Mouse (Mus musculus) CH12.LX (cell line): ENCODE data around the gene Grip1. TPM values are rescaled to one million over a fixed set of nuclear protein-coding genes. Genes with fewer than 3 reads are reported as not detected.

Experiments
- DNase-seq: peaks from one replicate; pipeline ENCODE4 v3.0.0-alpha.2; 2013; ENCODE audit errors: extremely low read depth
- H3K27ac ChIP-seq: 2 replicates; pipeline ENCODE4 v1.5.1; 2012; ENCODE audit warnings: low read depth, mild to moderate bottlenecking, control low read depth, moderate library complexity; ENCODE audit not compliant: insufficient read depth
- H3K27me3 ChIP-seq: replicated peaks from 2 replicates; pipeline ENCODE3; 2012; ENCODE audit warnings: inconsistent platforms
- H3K36me3 ChIP-seq, 2 experiments: replicated peaks in 1 of 2; 2 replicates each; pipeline versions ENCODE3 to v1.6.1; 2012; ENCODE audit warnings: inconsistent platforms in 1 of 2, low read length in 1 of 2, mild to moderate bottlenecking in 1 of 2, mixed read lengths in 1 of 2, moderate library complexity in 1 of 2; ENCODE audit not compliant: control insufficient read depth in 1 of 2, insufficient read depth in 1 of 2
- H3K4me1 ChIP-seq, 2 experiments: 2 replicates each; pipeline ENCODE4 v1.6.1; 2012; ENCODE audit warnings: inconsistent platforms in 1 of 2, moderate library complexity in 1 of 2; ENCODE audit not compliant: insufficient read depth in 2 of 2, control insufficient read depth in 1 of 2
- H3K4me2 ChIP-seq: 2 replicates; pipeline ENCODE4 v1.6.1; 2012; ENCODE audit warnings: low read depth, mild to moderate bottlenecking, control low read depth; ENCODE audit not compliant: poor library complexity, insufficient read depth, severe bottlenecking
- H3K4me3 ChIP-seq, 3 experiments: fragments of 150-350 bp in 1 of 3; sonication (generic) in 1 of 3; replicated peaks in 1 of 3; 2 replicates each; pipeline versions ENCODE3 to v1.5.1; 2011 to 2012; ENCODE audit warnings: low read depth in 2 of 3, low read length in 2 of 3, mild to moderate bottlenecking in 2 of 3, moderate library complexity in 2 of 3, control low read depth in 1 of 3, improper control_type of control experiment in 1 of 3, inconsistent platforms in 1 of 3, mixed read lengths in 1 of 3; ENCODE audit not compliant: poor library complexity in 1 of 3
- H3K79me2 ChIP-seq: replicated peaks from 2 replicates; pipeline ENCODE4 v1.6.1; 2012; ENCODE audit warnings: mild to moderate bottlenecking, moderate library complexity; ENCODE audit not compliant: control insufficient read depth, poor library complexity, insufficient read depth, severe bottlenecking; ENCODE audit errors: extremely low read depth
- H3K9ac ChIP-seq: 2 replicates; pipeline ENCODE4 v1.6.1; 2012; ENCODE audit warnings: low read depth, mild to moderate bottlenecking, control low read depth, moderate library complexity; ENCODE audit not compliant: insufficient read depth
- H3K9me3 ChIP-seq: replicated peaks from 2 replicates; pipeline ENCODE3; 2012; ENCODE audit warnings: low read length, inconsistent platforms, mixed read lengths
- BHLHE40 ChIP-seq: IDR thresholded peaks from 2 replicates; pipeline ENCODE4 v1.6.1; 2011; ENCODE audit warnings: mild to moderate bottlenecking, low read depth, low read length, improper control_type of control experiment
- CHD1 ChIP-seq: IDR thresholded peaks from 2 replicates; pipeline ENCODE4 v1.6.1; 2012; ENCODE audit warnings: low read depth, low read length, improper control_type of control experiment, inconsistent platforms
- CHD2 ChIP-seq: IDR thresholded peaks from 2 replicates; pipeline ENCODE4 v1.6.1; 2011; ENCODE audit warnings: low read length, improper control_type of control experiment
- CTCF ChIP-seq, 2 experiments: IDR thresholded peaks in 1 of 2; conservative IDR thresholded peaks in 1 of 2; 2 replicates each; pipeline ENCODE4 v1.5.1; 2011 to 2012; ENCODE audit warnings: low read depth in 2 of 2, low read length in 2 of 2, improper control_type of control experiment in 1 of 2, inconsistent platforms in 1 of 2, mild to moderate bottlenecking in 1 of 2, moderate library complexity in 1 of 2
- E2F4 ChIP-seq: IDR thresholded peaks from 2 replicates; pipeline ENCODE4 v1.6.1; 2011; ENCODE audit warnings: low read depth, low read length, improper control_type of control experiment; ENCODE audit not compliant: insufficient replicate concordance
- ELF1 ChIP-seq: IDR thresholded peaks from 2 replicates; pipeline ENCODE4 v1.6.1; 2014; ENCODE audit warnings: low read depth, mild to moderate bottlenecking, inconsistent platforms, low read length, improper control_type of control experiment
- EP300 ChIP-seq: IDR thresholded peaks from 2 replicates; pipeline ENCODE4 v1.6.1; 2011; ENCODE audit warnings: low read length, improper control_type of control experiment
- ETS1 ChIP-seq: conservative IDR thresholded peaks from 2 replicates; pipeline ENCODE4 v1.6.1; 2012; ENCODE audit warnings: low read depth, mild to moderate bottlenecking, inconsistent platforms, low read length, improper control_type of control experiment, moderate library complexity
- MAFK ChIP-seq: IDR thresholded peaks from 2 replicates; pipeline ENCODE4 v1.6.1; 2011; ENCODE audit warnings: low read length, improper control_type of control experiment; ENCODE audit not compliant: insufficient replicate concordance
- MAX ChIP-seq: IDR thresholded peaks from 2 replicates; pipeline ENCODE4 v1.6.1; 2011; ENCODE audit warnings: low read length, improper control_type of control experiment
- MAZ ChIP-seq: IDR thresholded peaks from 2 replicates; pipeline ENCODE4 v1.6.1; 2012; ENCODE audit warnings: low read depth, mild to moderate bottlenecking, inconsistent platforms, low read length, improper control_type of control experiment, moderate library complexity
- MEF2A ChIP-seq: IDR thresholded peaks from 2 replicates; pipeline ENCODE4 v1.6.1; 2014; ENCODE audit warnings: low read depth, mild to moderate bottlenecking, inconsistent platforms, low read length, improper control_type of control experiment, borderline replicate concordance
- MXI1 ChIP-seq: IDR thresholded peaks from 2 replicates; pipeline ENCODE4 v1.6.1; 2011; ENCODE audit warnings: mild to moderate bottlenecking, low read depth, low read length, improper control_type of control experiment
- MYC ChIP-seq: IDR thresholded peaks from 2 replicates; pipeline ENCODE4 v1.6.1; 2011; ENCODE audit warnings: low read depth, mild to moderate bottlenecking, improper control_type of control experiment, low read length
- NELFE ChIP-seq: IDR thresholded peaks from 2 replicates; pipeline ENCODE4 v1.6.1; 2011; ENCODE audit warnings: low read depth, low read length, improper control_type of control experiment
- NRF1 ChIP-seq: IDR thresholded peaks from 2 replicates; pipeline ENCODE4 v1.6.1; 2014; ENCODE audit warnings: low read depth, mild to moderate bottlenecking, inconsistent platforms, low read length, improper control_type of control experiment, moderate library complexity
- POLR2A ChIP-seq: IDR thresholded peaks from 2 replicates; pipeline ENCODE4 v1.6.1; 2011; ENCODE audit warnings: low read depth, mild to moderate bottlenecking, improper control_type of control experiment, low read length
- RAD21 ChIP-seq: IDR thresholded peaks from 2 replicates; pipeline ENCODE4 v1.6.1; 2011; ENCODE audit warnings: low read depth, mild to moderate bottlenecking, low read length, improper control_type of control experiment, moderate library complexity
- SIN3A ChIP-seq: IDR thresholded peaks from 2 replicates; pipeline ENCODE4 v1.6.1; 2012; ENCODE audit warnings: low read length, improper control_type of control experiment, inconsistent platforms
- TBP ChIP-seq: conservative IDR thresholded peaks from 2 replicates; pipeline ENCODE4 v1.6.1; 2011; ENCODE audit warnings: low read depth, low read length, improper control_type of control experiment
- UBTF ChIP-seq: IDR thresholded peaks from 2 replicates; pipeline ENCODE4 v1.6.1; 2012; ENCODE audit warnings: low read depth, mild to moderate bottlenecking, inconsistent platforms, low read length, improper control_type of control experiment, moderate library complexity
- USF1 ChIP-seq: IDR thresholded peaks from 2 replicates; pipeline ENCODE4 v1.6.1; 2014; ENCODE audit warnings: low read depth, mild to moderate bottlenecking, inconsistent platforms, low read length, improper control_type of control experiment
- USF2 ChIP-seq: conservative IDR thresholded peaks from 2 replicates; pipeline ENCODE4 v1.6.1; 2011; ENCODE audit warnings: low read depth, low read length, improper control_type of control experiment
- ZMIZ1 ChIP-seq: IDR thresholded peaks from 2 replicates; pipeline ENCODE4 v1.6.1; 2012; ENCODE audit warnings: low read depth, mild to moderate bottlenecking, inconsistent platforms, low read length, improper control_type of control experiment
- dilution Hi-C: fragments of 300-500 bp; cut with MboI; formaldehyde crosslinking; loops from 2 replicates; pipeline ENCODE4 v1.14.3; 2020; ENCODE audit warnings: low sequenced_read_pairs; ENCODE audit not compliant: extremely low pct_unique_long_range_greater_than_20kb, extremely low pct_ligation_motif_present
- in situ Hi-C: fragments of 300-500 bp; cut with MboI; formaldehyde crosslinking; loops from 3 replicates; pipeline ENCODE4 v1.14.3; 2019; ENCODE audit warnings: low sequenced_read_pairs, low pct_ligation_motif_present, low pct_unique_long_range_greater_than_20kb, mixed read lengths
- polyA plus RNA-seq: library from polyadenylated mRNA; unstranded; fragments of >175 nt; gene quantifications from 2 replicates; pipeline ENCODE4 v1.2.1, GENCODE M21; 2012; ENCODE audit warnings: low read depth; ENCODE audit not compliant: insufficient read length
- total RNA-seq, 2 experiments: library from RNA; depleted of rRNA; stranded (reverse); fragments of 300-350 nt in 1 of 2; fragments of >200 nt in 1 of 2; gene quantifications; 2 replicates each; pipeline ENCODE4 v1.2.3; 2012 to 2014

Gene Grip1
- total and polyA plus RNA-seq, 3 experiments = 0.09 to 0.33 (median 0.13) TPM

DNA sequence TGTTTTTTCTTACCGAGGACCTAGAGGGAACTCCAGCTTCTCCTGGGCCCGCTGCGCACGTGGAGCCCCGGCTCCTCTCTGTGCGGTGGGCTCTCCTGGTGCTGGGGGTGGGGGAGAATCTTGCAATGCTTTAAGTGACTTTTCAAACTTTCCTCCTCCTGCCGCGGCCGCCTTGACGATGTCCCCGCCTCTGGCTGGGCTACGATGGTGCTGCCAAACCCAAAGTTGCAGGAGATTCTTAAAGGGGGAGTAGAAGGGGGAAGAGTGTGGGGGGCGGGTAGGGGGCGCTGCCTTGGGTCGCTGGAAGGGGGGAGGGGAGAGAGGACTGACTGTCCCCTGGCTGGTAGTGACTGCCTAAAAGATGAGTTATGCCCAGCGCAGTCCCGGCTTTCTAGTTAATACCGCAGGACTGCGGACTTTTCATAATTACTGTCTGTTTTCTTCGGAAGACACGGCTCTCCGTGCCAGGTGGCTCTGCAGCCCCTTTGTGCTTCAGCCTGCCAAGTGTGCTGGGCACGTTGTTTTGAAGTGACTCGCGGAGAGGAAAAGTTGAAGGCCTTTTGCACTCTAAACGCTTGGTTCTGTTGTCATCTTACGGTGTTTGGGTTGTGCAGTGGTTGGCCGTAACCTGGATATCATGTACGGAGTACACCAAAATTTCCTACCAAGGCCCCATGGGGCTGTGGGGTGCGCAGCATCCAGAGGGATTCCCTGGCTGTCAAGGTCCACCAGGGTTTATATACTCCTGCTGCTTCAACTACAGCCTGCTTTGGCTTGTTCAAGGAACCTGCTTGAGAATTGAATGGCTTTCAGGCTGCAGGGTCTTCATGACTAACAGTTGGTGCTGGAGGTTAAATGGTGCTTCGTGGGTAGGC, 1.3 kb downstream of the Grip1 start:
- dilution Hi-C loops (no loop called here), in situ Hi-C loops (no loop called here)
- Histone ChIP-seq H3K4me2 (no peak overlapping the region), H3K79me2 (no peaks in the 10 kb centered on the region), H3K27ac (no peak overlapping the region), H3K27me3 (no peaks in the 10 kb centered on the region), H3K9me3 (peaks cover 6% of the 10 kb centered on the region), H3K36me3 (no peaks in the 10 kb centered on the region), H3K4me1 (no peaks in the 10 kb centered on the region), H3K9ac (no peak overlapping the region), H3K4me3 (no peak overlapping the region)
- TF ChIP-seq CHD1 (no peak), USF1 (no peak), BHLHE40 (no peak), SIN3A (no peak), MXI1 (no peak), MAZ (no peak), EP300 (no peak), UBTF (no peak), USF2 (no peak), NRF1 (no peak), MAX (no peak), CHD2 (no peak), ZMIZ1 (no peak), MAFK (no peak), ETS1 (no peak), TBP (no peak), E2F4 (no peak), MYC (no peak), NELFE (no peak)
- DNase-seq = no peak

- dilution Hi-C loops (no loop called here), in situ Hi-C loops (no loop called here)
- Histone ChIP-seq H3K79me2 (no peaks in the 10 kb centered on the region), H3K9ac (no peak overlapping the region), H3K4me2 (no peak overlapping the region), H3K27ac (no peak overlapping the region), H3K36me3 (no peaks in the 10 kb centered on the region), H3K9me3 (peaks cover 6% of the 10 kb centered on the region), H3K4me3 (no peak overlapping the region), H3K27me3 (no peaks in the 10 kb centered on the region), H3K4me1 (no peaks in the 10 kb centered on the region)
- no peak for DNase-seq
- no peak for TF ChIP-seq CTCF (conservative IDR thresholded peaks at IDR 0.05 in 1 of 2, IDR thresholded peaks at IDR 0.05 in 1 of 2; ENCODE audit: low read depth in 2 of 2, low read length in 2 of 2)
- TF ChIP-seq E2F4 = no peak
- TF ChIP-seq ELF1 = no peak
- TF ChIP-seq NRF1 = no peak
- no peak for TF ChIP-seq BHLHE40
- no peak for TF ChIP-seq MEF2A
- TF ChIP-seq RAD21 = no peak
- no peak for TF ChIP-seq POLR2A
Observed at GRCm38 (mm10) chr10:119455543-119455940, 1.9 kb downstream of the Grip1 start.
